Comparison of ENCODE assay signal across 8 mouse cellular contexts in the genomic region with DNA sequence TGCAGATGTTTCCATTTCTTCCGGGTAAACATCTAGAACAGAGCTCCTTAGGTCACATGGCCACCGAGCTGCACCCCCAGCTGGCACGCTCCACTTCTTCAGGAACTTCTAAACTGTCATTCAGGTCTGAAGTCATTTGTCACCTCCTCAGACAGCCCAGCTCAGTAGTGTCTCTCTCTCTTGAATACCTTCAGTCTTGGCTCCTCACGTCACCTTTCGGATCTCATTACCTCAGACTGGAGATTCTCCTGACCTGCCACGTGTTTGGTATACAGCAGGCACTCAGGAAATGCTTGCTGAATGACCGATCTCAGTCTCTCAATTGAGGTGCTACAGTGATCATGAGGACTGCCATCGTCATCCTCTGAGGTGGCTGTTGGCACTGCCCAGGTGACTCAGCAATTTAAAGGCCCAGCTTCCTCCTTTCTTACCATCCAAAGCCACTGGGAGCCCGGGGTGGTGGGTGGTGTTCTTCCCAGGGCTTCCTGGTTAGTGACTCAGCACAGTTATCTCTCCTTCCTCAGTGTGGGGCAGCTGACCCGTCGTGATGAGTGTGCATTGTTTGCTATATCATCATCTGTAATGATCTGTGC. TPM values are rescaled to one million over a fixed set of nuclear protein-coding genes. Genes with fewer than 3 reads are reported as not detected.
A peak's percentile ranks its signal among the peaks of the same experiment; 100 is the strongest.
DNase-seq lines count a peak whose midpoint lies in the region; ATAC-seq and TF ChIP-seq lines count a peak whose summit lies in the region.

No protein-coding gene starts in this region.

- WGBS in intestine, postnatal 0 days = 49% methylated on average over 11 of the region's 11 CpGs

- H3K4me1 ChIP-seq in intestine, postnatal 0 days (replicated peaks; ENCODE audit: control insufficient read depth, insufficient read depth, low read length) = peaks cover 8% of the 10 kb centered on the region

- no peak overlapping the region for H3K9ac ChIP-seq in intestine, postnatal 0 days (ENCODE audit: low read depth, low read length)

- no peak overlapping the region for H3K4me2 ChIP-seq in intestine, postnatal 0 days (replicated peaks; ENCODE audit: low read depth)

- intact Hi-C loops in left cerebral cortex, postnatal 36 days (cut with DNase I) = no loop called here

- ATAC-seq in intestine, postnatal 0 days = peak; percentile 74

- 0 out of 2 replicates have a peak overlapping the region, but pooled peaks have one; percentile 5 for H3K27ac ChIP-seq in intestine, postnatal 0 days (ENCODE audit: low read depth, low read length)

- peak; percentile 44 for DNase-seq in CD4-positive, CD25-positive, alpha-beta regulatory T cell, adult 2 months (ENCODE audit: low read depth, low spot score)
- DNase-seq in MEL-GATA-1-ER (ENCODE audit: extremely low read depth, low read depth) = peak; percentile 97
- DNase-seq in natural killer cell, adult 2 months (ENCODE audit: low spot score in 2 of 2) = peak; percentile 71 to 76
- no peak for DNase-seq in cerebellum, adult 11-12 months
- DNase-seq in kidney, adult 11 months = no peak
- DNase-seq in retina, postnatal 1 day = no peak
- DNase-seq in left cerebral cortex, postnatal 36 days (ENCODE audit: low spot score in 2 of 2) = no peak

- no peak for TF ChIP-seq CTCF in intestine, postnatal 0 days (IDR thresholded peaks at IDR 0.05; ENCODE audit: low read depth)

- no peaks in the 10 kb centered on the region for H3K27me3 ChIP-seq in intestine, postnatal 0 days (replicated peaks; ENCODE audit: control insufficient read depth, insufficient read depth, low read length)

- H3K36me3 ChIP-seq in intestine, postnatal 0 days (ENCODE audit: control insufficient read depth, insufficient read depth) = no peaks in the 10 kb centered on the region

- H3K9me3 ChIP-seq in intestine, postnatal 0 days (ENCODE audit: control insufficient read depth) = no peaks in the 10 kb centered on the region

- H3K4me3 ChIP-seq in intestine, postnatal 0 days (ENCODE audit: low read depth, low read length) = no peak overlapping the region

RNA-seq across cellular contexts. Expression of a gene that starts 19.9 kb away (rescaled TPM):
- 16.7 and 17.8 TPM in 2 replicates for polyA plus RNA-seq in intestine, postnatal 0 days (2015; fragmentation: Nextera tagmentation; extraction: Ambion mirVana)
- 10 to 100 TPM; 45.8 to 51.0 TPM for total RNA-seq in left cerebral cortex, postnatal 36 days (2021)

RNA-seq across cellular contexts. Expression of a gene that starts 43.6 kb away (rescaled TPM):
- polyA plus RNA-seq in intestine, postnatal 0 days (2015; fragmentation: Nextera tagmentation; extraction: Ambion mirVana) = 4.0 and 4.6 TPM in 2 replicates
- 10 to 100 TPM; 55.9 to 57.5 TPM for total RNA-seq in left cerebral cortex, postnatal 36 days (2021)

Comparison
In these comparisons a context has a peak if more than half of its experiments do, and no peak if none do; other contexts are left out.
1. DNase-seq: peak in CD4-positive, CD25-positive, alpha-beta regulatory T cell, adult 2 months (single experiment), MEL-GATA-1-ER (single experiment) and natural killer cell, adult 2 months (2 of 2); none in cerebellum, adult 11-12 months (single experiment), kidney, adult 11 months (single experiment), retina, postnatal 1 day (single experiment) and left cerebral cortex, postnatal 36 days (0 of 2).